Mouse (Mus musculus) cerebellum, adult (tissue): ENCODE data around the gene Olfr1350.
"Not testable (repeated sequence)": the region's sequence is repeated elsewhere in the genome, so short reads cannot be mapped to it uniquely, and the experiment has no call there.

ENCODE experiments used
- ATAC-seq: cut with Nextera tagmentation; 2 replicates; pipeline ENCODE4 v1.9.2; 2017; ENCODE audit warnings: mild to moderate bottlenecking, moderate library complexity, mixed read lengths; ENCODE audit not compliant: insufficient number of reproducible peaks, low FRiP score, low TSS enrichment

The Olfr1350 gene

GRCm38 (mm10) chr7:6564541-6564940 lies at the start of gene Olfr1350:
Gene Olfr1350, plus strand, starts transcription at chr7:6564841.
- ATAC-seq: no peak

- ATAC-seq: no peak
These were observed 43.0 kb upstream of the Olfr1350 start for GRCm38 (mm10) chr7:6521666-6522065.

DNA sequence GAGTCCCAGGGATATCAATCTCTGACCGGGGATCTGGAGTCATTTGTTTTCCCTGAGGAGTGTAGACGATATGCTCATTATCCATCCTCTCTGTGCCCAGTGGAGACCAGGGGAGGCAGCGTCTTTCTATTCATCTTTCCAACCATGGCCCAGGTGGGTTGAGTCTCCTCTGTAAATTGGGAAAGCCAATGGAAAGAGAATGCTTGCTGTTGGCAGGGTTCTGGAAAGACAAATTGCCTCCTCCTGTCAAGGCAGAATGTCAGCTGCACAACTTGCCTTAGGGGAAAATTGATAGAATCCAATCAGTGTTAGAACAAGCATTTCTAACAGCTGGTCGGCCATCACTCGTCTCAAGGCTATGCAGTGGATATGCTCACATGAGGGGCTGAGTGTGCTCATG lies 41.8 kb upstream of the Olfr1350 start, which contains the start of gene Olfr1349:
Gene Olfr1349, minus strand, starts transcription at position 101 of the 400 bp plus-strand sequence.
- ATAC-seq: no peak

DNA sequence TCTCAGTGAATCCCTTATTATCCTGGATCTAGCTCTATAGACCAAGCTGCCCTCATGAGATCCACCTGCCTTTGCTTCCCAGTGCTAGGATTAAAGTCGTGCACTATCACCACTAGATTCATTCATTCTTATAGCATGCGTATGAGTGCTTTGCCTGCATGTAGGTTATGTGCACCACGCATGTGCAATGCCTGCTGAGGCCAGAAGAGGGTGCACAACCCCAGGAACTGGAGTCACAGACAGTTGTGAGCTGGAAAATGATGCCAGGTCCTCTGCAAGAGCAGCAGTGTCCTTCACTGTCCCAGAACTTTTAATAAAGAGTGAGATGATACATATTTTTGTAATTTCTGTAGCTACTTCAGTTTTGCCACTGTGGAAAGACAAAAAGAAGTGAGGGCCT lies 39.6 kb upstream of the Olfr1350 start:
- ATAC-seq: no peak

DNA sequence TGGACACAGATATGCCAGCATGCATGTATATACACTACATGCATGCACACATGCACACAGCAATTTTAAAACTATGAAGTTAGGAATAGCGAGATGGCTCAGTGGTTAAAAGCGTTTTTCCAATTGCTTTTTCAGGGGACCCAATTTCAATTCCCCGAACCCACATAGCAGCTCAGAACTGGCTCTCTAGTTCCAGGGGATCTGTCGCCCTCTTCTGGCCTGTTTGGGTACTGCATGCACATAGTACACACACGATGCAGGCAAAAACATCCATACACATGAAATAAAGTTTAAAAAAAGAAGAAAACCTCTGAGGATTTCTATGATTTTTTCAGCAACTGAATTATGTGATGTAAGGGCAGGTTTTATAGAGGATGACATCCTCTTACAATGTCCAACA lies 38.5 kb upstream of the Olfr1350 start:
- no peak for ATAC-seq

- ATAC-seq: no peak
These were observed 21.6 kb downstream of the Olfr1350 start for GRCm38 (mm10) chr7:6586096-6586759.

GRCm38 (mm10) chr7:6588766-6589165 lies 24.1 kb downstream of the Olfr1350 start:
- not testable (repeated sequence) for ATAC-seq

GRCm38 (mm10) chr7:6603331-6603730 lies 38.7 kb downstream of the Olfr1350 start:
- no peak for ATAC-seq
